Mouse (Mus musculus) intestine, postnatal 0 days (tissue): ENCODE results near the gene Tmem114. TPM values are rescaled to one million over a fixed set of nuclear protein-coding genes. Genes with fewer than 3 reads are reported as not detected.
A peak's percentile ranks its signal among the peaks of the same experiment; 100 is the strongest.

Experiments used
- ATAC-seq: fragments of 200-750 bp; cut with Nextera tagmentation; 2 replicates; pipeline ENCODE4 v1.8.0; 2017; ENCODE audit warnings: mild to moderate bottlenecking, moderate TSS enrichment, moderate library complexity
- H3K27ac ChIP-seq: fragments of 300-500 bp; sonication (generic); 2 replicates; pipeline ENCODE4 v1.5.1; 2014; ENCODE audit warnings: mild to moderate bottlenecking, low read depth, low read length, moderate library complexity
- H3K27me3 ChIP-seq: fragments of 300-500 bp; sonication (generic); replicated peaks from 2 replicates; pipeline ENCODE4 v1.6.1; 2014; ENCODE audit warnings: low read length, mixed read lengths; ENCODE audit not compliant: control insufficient read depth, insufficient read depth
- H3K36me3 ChIP-seq: fragments of 300-500 bp; sonication (generic); 2 replicates; pipeline ENCODE4 v1.6.1; 2014; ENCODE audit warnings: mild to moderate bottlenecking, moderate library complexity; ENCODE audit not compliant: control insufficient read depth, insufficient read depth
- H3K4me1 ChIP-seq: fragments of 300-500 bp; sonication (generic); replicated peaks from 2 replicates; pipeline ENCODE4 v1.6.1; 2014; ENCODE audit warnings: antibody characterized with exemption, low read length, mixed read lengths; ENCODE audit not compliant: control insufficient read depth, insufficient read depth
- H3K4me2 ChIP-seq: fragments of 300-500 bp; sonication (generic); replicated peaks from 2 replicates; pipeline ENCODE4 v1.6.1; 2014; ENCODE audit warnings: low read depth, mild to moderate bottlenecking, moderate library complexity
- H3K4me3 ChIP-seq: fragments of 300-500 bp; sonication (generic); 2 replicates; pipeline ENCODE4 v1.5.1; 2014; ENCODE audit warnings: low read depth, low read length
- H3K9ac ChIP-seq: fragments of 300-500 bp; sonication (generic); 2 replicates; pipeline ENCODE4 v1.6.1; 2014; ENCODE audit warnings: mild to moderate bottlenecking, low read depth, low read length
- H3K9me3 ChIP-seq: fragments of 300-500 bp; sonication (generic); 2 replicates; pipeline ENCODE4 v1.6.1; 2016; ENCODE audit warnings: mixed run types; ENCODE audit not compliant: control insufficient read depth
- CTCF ChIP-seq: sonication (generic); IDR thresholded peaks from 2 replicates; pipeline ENCODE4 v1.5.1; 2016; ENCODE audit warnings: low read depth, mild to moderate bottlenecking, control low read depth, antibody characterized with exemption, moderate library complexity
- WGBS: fragments of 180-500 bp; shearing (Covaris S2); extraction: QIAGEN DNeasy Blood & Tissue Kit; methylation state at CpG from one replicate; pipeline ENCODE4 v1.1.7; 2014; 5-methylcytosine and 5-hydroxymethylcytosine counted together
- polyA plus RNA-seq: library from polyadenylated mRNA; unstranded; fragments of >200 nt; fragmentation: Nextera tagmentation; extraction: Ambion mirVana; gene quantifications from 2 replicates; pipeline ENCODE4 v1.2.1, GENCODE M21; 2015

Tmem114 gene
- polyA plus RNA-seq, 1 experiment from 2014 or later: not detected

DNA sequence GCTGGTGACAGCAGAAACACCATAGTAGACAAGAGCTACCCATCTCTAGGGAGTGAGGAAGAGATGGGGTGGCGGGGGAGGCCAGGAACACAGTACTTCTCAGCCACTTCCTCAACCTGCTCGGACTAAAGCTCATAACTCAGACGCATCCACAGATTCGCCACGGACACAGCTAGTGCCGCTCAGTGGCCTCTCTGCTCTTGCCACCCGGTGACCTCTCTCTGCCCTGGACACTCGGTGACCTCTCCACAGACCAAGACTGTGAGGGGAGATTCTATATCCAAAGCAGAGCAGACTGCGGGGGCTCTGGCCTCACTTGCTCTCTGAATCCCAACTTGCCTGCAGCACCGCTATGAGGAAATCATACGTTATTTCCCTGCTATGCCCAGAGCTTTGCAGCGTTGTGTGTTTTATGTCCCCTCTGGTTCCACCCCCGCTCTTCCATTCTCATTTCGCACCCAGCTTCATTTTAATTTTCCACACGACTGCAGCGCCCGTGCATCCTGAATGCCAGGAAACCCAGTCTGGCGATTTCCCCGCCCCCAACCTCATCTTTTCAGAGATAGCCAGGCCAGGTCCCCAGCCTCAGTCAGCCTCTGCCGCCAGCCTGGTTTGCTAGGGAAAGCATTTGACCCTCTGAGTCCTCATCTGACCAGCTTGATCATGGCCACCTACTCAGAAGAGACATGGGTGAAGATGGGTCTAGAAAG lies 7.8 kb downstream of the Tmem114 start:
- 68% methylated on average over 20 of the region's 20 CpGs for WGBS
- Histone ChIP-seq H3K27ac (no peak overlapping the region), H3K9ac (no peak overlapping the region), H3K4me2 (no peak overlapping the region), H3K4me1 (no peaks in the 10 kb centered on the region), H3K27me3 (no peaks in the 10 kb centered on the region; the same call in 1 of the 2 replicates), H3K36me3 (no peaks in the 10 kb centered on the region), H3K9me3 (no peaks in the 10 kb centered on the region), H3K4me3 (no peak overlapping the region)
- ATAC-seq: no peak
- TF ChIP-seq CTCF: no peak

DNA sequence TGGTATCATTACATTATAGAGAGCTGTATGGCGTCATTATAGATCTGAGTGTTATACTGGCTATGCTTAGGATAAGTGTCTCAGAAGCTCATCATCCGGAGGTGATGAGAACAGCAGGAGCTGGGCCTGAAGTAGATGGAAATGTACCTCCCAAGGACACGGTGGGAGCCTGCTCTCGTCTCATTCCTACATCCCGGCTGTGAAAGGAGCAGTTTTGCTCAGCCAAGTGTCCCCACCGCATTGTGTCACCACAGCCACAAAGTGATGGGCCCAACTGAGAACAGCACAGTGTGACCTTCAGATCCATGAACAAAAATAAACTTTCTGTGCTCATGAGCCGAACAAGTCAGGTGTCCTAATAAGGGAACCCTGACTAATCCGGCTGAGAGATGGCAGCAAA lies 8.9 kb downstream of the Tmem114 start:
- no peaks in the 10 kb centered on the region for H3K36me3 ChIP-seq
- H3K27ac ChIP-seq: no peak overlapping the region
- no peak for TF ChIP-seq CTCF
- no peak for ATAC-seq
- peaks cover under 1% of the 10 kb centered on the region; the same call in 1 of the 2 replicates for H3K27me3 ChIP-seq
- H3K4me1 ChIP-seq: no peaks in the 10 kb centered on the region
- no peaks in the 10 kb centered on the region for H3K9me3 ChIP-seq
- no peak overlapping the region for H3K9ac ChIP-seq
- H3K4me2 ChIP-seq: no peak overlapping the region
- WGBS: 84% methylated on average over 8 of the region's 8 CpGs
- H3K4me3 ChIP-seq: no peak overlapping the region

DNA sequence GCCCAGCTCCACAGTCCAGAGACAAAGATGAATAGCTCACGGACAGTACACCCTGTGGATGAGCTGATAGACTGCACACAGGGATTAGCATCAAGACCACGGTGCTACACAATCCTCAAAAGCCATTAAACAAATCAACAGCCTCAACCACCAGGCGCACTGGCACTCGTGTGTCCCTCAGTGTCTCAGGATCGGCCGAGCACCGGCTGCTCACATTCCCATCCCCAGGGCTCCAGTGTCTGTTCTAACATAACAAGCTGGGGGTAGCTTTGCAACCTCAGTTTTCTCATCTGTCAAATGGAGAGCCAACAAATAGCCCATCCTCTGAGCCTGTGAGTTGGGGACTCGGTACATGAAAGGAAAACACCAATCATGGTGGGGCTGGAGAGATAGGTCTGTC lies 11.5 kb downstream of the Tmem114 start:
- no peaks in the 10 kb centered on the region for H3K4me1 ChIP-seq
- 74% methylated on average over 8 of the region's 8 CpGs for WGBS
- no peak overlapping the region for H3K27ac ChIP-seq
- TF ChIP-seq CTCF: no peak
- no peak overlapping the region for H3K4me2 ChIP-seq
- ATAC-seq: no peak
- no peak overlapping the region for H3K9ac ChIP-seq
- no peak overlapping the region for H3K4me3 ChIP-seq
- peaks cover 3% of the 10 kb centered on the region; the same call in 1 of the 2 replicates for H3K27me3 ChIP-seq
- H3K9me3 ChIP-seq: no peaks in the 10 kb centered on the region
- no peaks in the 10 kb centered on the region for H3K36me3 ChIP-seq

DNA sequence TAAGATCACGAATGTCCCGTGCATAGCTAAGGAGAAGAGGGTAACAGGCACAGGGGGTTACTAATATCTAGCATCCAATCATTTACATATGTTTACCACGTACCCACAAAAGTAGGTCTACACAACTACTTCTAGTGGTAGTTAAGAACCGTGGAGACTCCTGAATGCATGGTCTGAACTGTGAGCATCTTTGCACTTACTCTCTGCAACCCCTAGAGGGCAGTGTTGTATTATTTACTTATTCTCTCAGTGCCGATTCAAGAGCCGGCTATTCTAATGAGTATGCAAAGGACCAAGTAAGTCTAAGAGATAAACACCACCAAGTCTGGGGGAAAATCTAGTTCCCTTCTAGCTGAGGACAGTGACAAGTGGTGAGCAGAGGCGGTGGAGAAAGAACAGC lies 12.7 kb downstream of the Tmem114 start:
- no peaks in the 10 kb centered on the region for H3K9me3 ChIP-seq
- no peaks in the 10 kb centered on the region for H3K36me3 ChIP-seq
- WGBS: 11% methylated on average over 7 of the region's 7 CpGs
- no peaks in the 10 kb centered on the region for H3K4me1 ChIP-seq
- peak; percentile 86 for TF ChIP-seq CTCF
- ATAC-seq: peak; percentile 57; the same call in 1 of the 2 replicates
- H3K9ac ChIP-seq: no peak overlapping the region
- no peak overlapping the region for H3K4me3 ChIP-seq
- H3K4me2 ChIP-seq: no peak overlapping the region
- peaks cover 3% of the 10 kb centered on the region; the same call in 1 of the 2 replicates for H3K27me3 ChIP-seq
- no peak overlapping the region for H3K27ac ChIP-seq

DNA sequence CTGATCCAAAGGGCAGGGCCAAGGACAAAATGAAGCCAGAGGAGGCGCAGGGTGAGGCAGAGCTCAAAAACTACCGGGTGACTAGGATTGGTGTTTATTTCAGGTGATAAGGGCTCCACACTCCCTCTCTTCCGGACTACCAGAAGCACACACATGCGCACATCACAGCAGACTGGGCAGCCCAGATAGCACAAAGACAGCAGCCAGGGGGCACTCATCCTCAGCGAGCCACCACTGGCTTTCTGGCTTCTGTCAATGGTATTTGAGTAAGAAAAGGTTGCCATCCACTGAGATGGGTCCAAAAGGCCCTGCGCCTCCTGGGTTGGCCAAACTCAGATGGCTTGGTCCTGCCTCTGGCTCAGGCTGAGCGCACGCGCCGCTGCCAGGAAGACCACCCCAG lies 15.7 kb downstream of the Tmem114 start:
- Histone ChIP-seq H3K27ac (no peak overlapping the region), H3K4me1 (no peaks in the 10 kb centered on the region), H3K9me3 (no peaks in the 10 kb centered on the region), H3K36me3 (no peaks in the 10 kb centered on the region), H3K9ac (no peak overlapping the region), H3K27me3 (peaks cover 3% of the 10 kb centered on the region; the same call in 1 of the 2 replicates), H3K4me2 (no peak overlapping the region), H3K4me3 (no peak overlapping the region)
- 31% methylated on average over 10 of the region's 10 CpGs for WGBS
- ATAC-seq: no peak
- TF ChIP-seq CTCF: peak; percentile 53

DNA sequence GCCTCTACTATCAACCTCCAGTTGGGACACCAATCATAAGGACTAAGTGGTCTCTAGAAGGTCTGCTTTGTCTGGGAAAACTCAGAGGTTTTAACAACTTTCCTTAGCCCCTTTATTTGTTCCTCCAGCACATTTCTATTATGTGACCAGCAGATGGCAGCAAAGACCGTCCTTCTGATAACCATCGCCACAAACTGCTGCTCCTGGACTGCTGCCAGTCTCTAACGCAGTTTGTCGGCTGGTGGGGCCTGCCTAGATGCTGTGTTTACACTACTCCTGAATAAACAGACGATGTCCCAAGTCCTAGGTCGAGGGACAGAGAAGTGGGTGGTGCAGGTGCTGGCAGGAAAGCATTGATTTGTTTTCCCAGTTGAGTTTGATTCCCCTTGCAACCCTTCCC lies 18.2 kb downstream of the Tmem114 start:
- H3K27ac ChIP-seq: no peak overlapping the region
- no peak overlapping the region for H3K4me3 ChIP-seq
- no peak overlapping the region for H3K4me2 ChIP-seq
- H3K9ac ChIP-seq: no peak overlapping the region
- H3K27me3 ChIP-seq: 0 out of 2 replicates have a peak, but pooled peaks cover 3% of the 10 kb centered on the region
- no peaks in the 10 kb centered on the region for H3K36me3 ChIP-seq
- ATAC-seq: peak; percentile 44; the same call in 1 of the 2 replicates
- H3K4me1 ChIP-seq: no peaks in the 10 kb centered on the region
- TF ChIP-seq CTCF: peak; percentile 88
- WGBS: under 1% methylated on average over 6 of the region's 6 CpGs
- H3K9me3 ChIP-seq: no peaks in the 10 kb centered on the region
